Mouse (Mus musculus): ENCODE results near the gene Ttc5. TPM values are rescaled to one million over a fixed set of nuclear protein-coding genes. Genes with fewer than 3 reads are reported as not detected.

Gene Ttc5
- total and polyA plus RNA-seq, 3 experiments = 13.2 to 13.9 (median 13.3) TPM

DNA sequence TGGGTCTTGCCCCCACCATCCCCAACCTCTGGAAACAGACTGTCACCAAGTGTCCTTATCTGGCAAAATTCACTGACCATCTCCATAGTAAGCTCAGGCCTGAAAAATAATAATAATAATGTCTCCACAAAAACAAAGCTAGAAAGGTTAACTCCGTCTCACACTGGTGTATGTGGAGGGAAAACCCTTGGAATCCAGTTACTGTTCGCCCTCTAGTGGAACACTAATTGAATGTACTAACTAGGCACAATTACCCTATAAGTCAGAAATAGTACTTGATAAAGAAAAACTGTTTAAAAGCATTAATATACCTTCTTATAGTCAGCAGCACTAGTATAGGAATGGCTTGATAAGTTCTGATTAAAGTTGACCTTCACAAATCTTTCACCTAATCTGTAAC, 2.8 kb upstream of the Ttc5 start:
- 9% methylated on average over 2 of the region's 2 CpGs for WGBS
- TF ChIP-seq CTCF (IDR thresholded peaks at IDR 0.05) (peak; percentile 47), POLR2A (IDR thresholded peaks at IDR 0.05; ENCODE audit: insufficient read depth, low read depth, low read length) (no peak)
- H3K79me2 ChIP-seq (replicated peaks; ENCODE audit: control insufficient read depth, insufficient read depth, low read length) = no peaks in the 10 kb centered on the region
- DNase-seq = no peak
- no peaks in the 10 kb centered on the region for H3K27me3 ChIP-seq (ENCODE audit: control insufficient read depth, insufficient read depth, low read length)
- H3K27ac ChIP-seq = no peak overlapping the region
- peaks cover 6% of the 10 kb centered on the region for H3K36me3 ChIP-seq (ENCODE audit: control insufficient read depth, insufficient read depth, low read length)
- H3K9ac ChIP-seq (ENCODE audit: low read depth, low read length) = no peak overlapping the region
- H3K4me3 ChIP-seq = no peak overlapping the region
- H3K4me1 ChIP-seq (ENCODE audit: control insufficient read depth, insufficient read depth, low read length) = peaks cover 3% of the 10 kb centered on the region
- intact Hi-C loops (cut with DNase I) = no loop called here

DNA sequence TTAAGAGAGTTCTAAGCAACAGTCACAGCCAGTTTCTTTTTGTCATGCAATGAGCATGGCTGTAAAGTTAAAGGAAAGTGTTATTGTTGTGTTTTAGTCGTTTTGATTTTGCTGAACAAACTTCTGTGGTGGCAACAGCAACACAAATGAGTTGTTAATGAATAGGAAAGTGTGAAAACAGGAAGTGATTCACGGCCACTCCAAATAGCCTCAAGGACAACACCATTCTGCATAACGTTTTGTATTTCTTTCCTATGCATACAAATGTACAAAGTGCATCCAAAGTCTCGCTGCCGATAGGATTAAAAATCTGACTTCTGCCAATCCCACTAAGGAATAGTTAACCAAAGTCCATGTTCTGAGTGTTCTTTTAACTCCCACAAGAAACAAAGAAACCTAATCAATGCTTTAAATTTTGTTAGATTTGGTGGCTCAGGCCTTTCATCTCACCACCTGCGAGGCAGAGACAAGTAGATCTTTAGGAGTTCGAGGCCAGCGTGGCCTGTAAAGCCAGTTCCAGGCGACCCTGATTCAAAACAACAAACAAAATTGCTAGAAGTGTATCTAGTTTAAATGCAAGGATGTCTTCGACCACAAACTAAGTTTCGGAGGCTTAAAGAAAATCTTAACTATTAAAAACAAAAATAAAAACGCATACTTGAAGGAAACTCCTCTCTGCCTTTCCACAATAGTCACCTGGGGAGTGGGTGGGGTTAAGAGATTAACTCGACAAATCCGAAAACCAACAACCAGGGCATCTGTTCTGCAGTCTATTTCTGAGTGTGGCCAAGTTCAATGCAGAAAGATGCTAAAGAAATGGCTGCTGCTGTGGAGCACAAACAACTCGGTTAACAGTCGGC, 698 bp downstream of the Ttc5 start:
- intact Hi-C loops (cut with DNase I) = loop anchor here (1.0 kb wide), 1 partner anchor 23 kb away; the partner anchor contains the start of genes Ccnb1ip1 and Parp2
- peak overlapping the region; percentile 84 for H3K27ac ChIP-seq
- TF ChIP-seq CTCF (IDR thresholded peaks at IDR 0.05) (no peak), POLR2A (IDR thresholded peaks at IDR 0.05; ENCODE audit: insufficient read depth, low read depth, low read length) (no peak), EP300 (IDR thresholded peaks at IDR 0.05; ENCODE audit: insufficient read depth, low read depth, low read length) (no peak)
- peaks cover 3% of the 10 kb centered on the region for H3K4me1 ChIP-seq (ENCODE audit: control insufficient read depth, insufficient read depth, low read length)
- H3K36me3 ChIP-seq (ENCODE audit: control insufficient read depth, insufficient read depth, low read length) = peaks cover 6% of the 10 kb centered on the region
- peak overlapping the region; percentile 88 for H3K9ac ChIP-seq (ENCODE audit: low read depth, low read length)
- no peaks in the 10 kb centered on the region for H3K27me3 ChIP-seq (ENCODE audit: control insufficient read depth, insufficient read depth, low read length)
- H3K4me3 ChIP-seq = peak overlapping the region; percentile 74
- H3K79me2 ChIP-seq (replicated peaks; ENCODE audit: control insufficient read depth, insufficient read depth, low read length) = peaks cover 6% of the 10 kb centered on the region
- no peak for DNase-seq
- WGBS = 12% methylated on average over 16 of the region's 16 CpGs

GRCm38 (mm10) chr14:50782166-50782565, 3.2 kb downstream of the Ttc5 start:
- Histone ChIP-seq H3K27me3 (ENCODE audit: control insufficient read depth, insufficient read depth, low read length) (no peaks in the 10 kb centered on the region), H3K9ac (ENCODE audit: low read depth, low read length) (no peak overlapping the region), H3K36me3 (ENCODE audit: control insufficient read depth, insufficient read depth, low read length) (peaks cover 6% of the 10 kb centered on the region), H3K27ac (no peak overlapping the region), H3K4me1 (ENCODE audit: control insufficient read depth, insufficient read depth, low read length) (peaks cover 3% of the 10 kb centered on the region), H3K4me3 (no peak overlapping the region), H3K79me2 (replicated peaks; ENCODE audit: control insufficient read depth, insufficient read depth, low read length) (peaks cover 6% of the 10 kb centered on the region)
- intact Hi-C loops (cut with DNase I) = no loop called here
- TF ChIP-seq CTCF (IDR thresholded peaks at IDR 0.05) = no peak
- 94% methylated on average over 3 of the region's 3 CpGs for WGBS
- DNase-seq = no peak

GRCm38 (mm10) chr14:50771342-50771741, 14.0 kb downstream of the Ttc5 start:
- 75% methylated on average over 2 of the region's 2 CpGs for WGBS
- H3K4me1 ChIP-seq (ENCODE audit: control insufficient read depth, insufficient read depth, low read length) = no peaks in the 10 kb centered on the region
- TF ChIP-seq CTCF (IDR thresholded peaks at IDR 0.05) (peak; percentile 62), POLR2A (IDR thresholded peaks at IDR 0.05; ENCODE audit: insufficient read depth, low read depth, low read length) (no peak)
- H3K27me3 ChIP-seq (ENCODE audit: control insufficient read depth, insufficient read depth, low read length) = no peaks in the 10 kb centered on the region
- no peak for DNase-seq
- H3K4me3 ChIP-seq = no peak overlapping the region
- H3K79me2 ChIP-seq (replicated peaks; ENCODE audit: control insufficient read depth, insufficient read depth, low read length) = no peaks in the 10 kb centered on the region
- no peaks in the 10 kb centered on the region for H3K36me3 ChIP-seq (ENCODE audit: control insufficient read depth, insufficient read depth, low read length)
- no peak overlapping the region for H3K9ac ChIP-seq (ENCODE audit: low read depth, low read length)
- intact Hi-C loops (cut with DNase I) = no loop called here
- H3K27ac ChIP-seq = no peak overlapping the region

- H3K9ac ChIP-seq (ENCODE audit: low read depth, low read length) = no peak overlapping the region
- WGBS = 92% methylated on average over 6 of the region's 6 CpGs
- TF ChIP-seq POLR2A (IDR thresholded peaks at IDR 0.05; ENCODE audit: insufficient read depth, low read depth, low read length) (no peak), EP300 (IDR thresholded peaks at IDR 0.05; ENCODE audit: insufficient read depth, low read depth, low read length) (no peak), CTCF (IDR thresholded peaks at IDR 0.05) (no peak)
Observed at GRCm38 (mm10) chr14:50765736-50766135, 19.6 kb downstream of the Ttc5 start.

GRCm38 (mm10) chr14:50758416-50759085, 26.8 kb downstream of the Ttc5 start:
- intact Hi-C loops (cut with DNase I) = no loop called here
- no peaks in the 10 kb centered on the region for H3K4me1 ChIP-seq (ENCODE audit: control insufficient read depth, insufficient read depth, low read length)
- TF ChIP-seq EP300 (IDR thresholded peaks at IDR 0.05; ENCODE audit: insufficient read depth, low read depth, low read length) = no peak
- TF ChIP-seq POLR2A (IDR thresholded peaks at IDR 0.05; ENCODE audit: insufficient read depth, low read depth, low read length) = no peak
- no peak for TF ChIP-seq CTCF (IDR thresholded peaks at IDR 0.05)

More at GRCm38 (mm10) chr14:50765736-50766135, 19.6 kb downstream of the Ttc5 start:
- no peaks in the 10 kb centered on the region for H3K36me3 ChIP-seq (ENCODE audit: control insufficient read depth, insufficient read depth, low read length)
- DNase-seq = no peak
- H3K4me3 ChIP-seq = no peak overlapping the region
- H3K4me1 ChIP-seq (ENCODE audit: control insufficient read depth, insufficient read depth, low read length) = no peaks in the 10 kb centered on the region
- intact Hi-C loops (cut with DNase I) = no loop called here
- no peak overlapping the region for H3K27ac ChIP-seq
- H3K79me2 ChIP-seq (replicated peaks; ENCODE audit: control insufficient read depth, insufficient read depth, low read length) = no peaks in the 10 kb centered on the region
- no peaks in the 10 kb centered on the region for H3K27me3 ChIP-seq (ENCODE audit: control insufficient read depth, insufficient read depth, low read length)

More at GRCm38 (mm10) chr14:50758416-50759085, 26.8 kb downstream of the Ttc5 start:
- Histone ChIP-seq H3K36me3 (ENCODE audit: control insufficient read depth, insufficient read depth, low read length) (no peaks in the 10 kb centered on the region), H3K9ac (ENCODE audit: low read depth, low read length) (no peak overlapping the region), H3K79me2 (replicated peaks; ENCODE audit: control insufficient read depth, insufficient read depth, low read length) (no peaks in the 10 kb centered on the region), H3K27ac (no peak overlapping the region), H3K4me3 (no peak overlapping the region), H3K27me3 (ENCODE audit: control insufficient read depth, insufficient read depth, low read length) (no peaks in the 10 kb centered on the region)
- 67% methylated on average over 5 of the region's 5 CpGs for WGBS
- no peak for DNase-seq
